Mouse (Mus musculus): ENCODE results near the gene Mgea5. TPM values are rescaled to one million over a fixed set of nuclear protein-coding genes. Genes with fewer than 3 reads are reported as not detected.

The Mgea5 gene
- total and polyA plus RNA-seq, 3 experiments = 66.4 to 69.8 (median 69.4) TPM

DNA sequence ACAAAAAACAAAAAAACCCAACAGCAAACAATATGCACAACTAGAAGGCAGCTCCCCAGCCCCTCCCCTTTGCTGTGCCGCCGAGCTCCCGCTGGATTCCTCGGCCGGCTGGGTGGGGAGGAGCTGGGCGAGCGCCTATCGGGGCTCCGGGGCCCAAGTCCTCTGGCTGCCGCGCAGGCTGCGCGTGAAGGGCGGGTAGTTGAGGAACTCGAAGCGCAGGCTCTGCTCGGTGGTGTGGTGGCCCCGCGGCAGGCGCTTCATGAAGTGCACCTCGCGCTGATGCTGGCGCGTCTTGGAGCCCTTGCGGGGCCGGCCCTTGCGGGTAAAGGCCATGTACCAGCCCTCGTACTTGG, 46.8 kb downstream of the Mgea5 start:
- Histone ChIP-seq H3K4me1 (ENCODE audit: control insufficient read depth in 1 of 2, insufficient read depth in 2 of 2) (no peaks in the 10 kb centered on the region), H3K4me2 (ENCODE audit: insufficient read depth, low read depth, poor library complexity, severe bottlenecking) (no peak overlapping the region), H3K27me3 (replicated peaks) (peaks cover 12% of the 10 kb centered on the region), H3K9me3 (replicated peaks; ENCODE audit: low read length) (peaks cover 5% of the 10 kb centered on the region), H3K4me3 (replicated peaks in 1 of 3; ENCODE audit: low read depth in 2 of 3, low read length in 2 of 3, poor library complexity in 1 of 3) (no peak overlapping the region), H3K9ac (ENCODE audit: insufficient read depth, low read depth) (no peak overlapping the region), H3K36me3 (replicated peaks in 1 of 2; ENCODE audit: control insufficient read depth in 1 of 2, insufficient read depth in 1 of 2, low read length in 1 of 2) (no peaks in the 10 kb centered on the region), H3K27ac (ENCODE audit: insufficient read depth, low read depth) (no peak overlapping the region), H3K79me2 (replicated peaks; ENCODE audit: control insufficient read depth, extremely low read depth, insufficient read depth, poor library complexity, severe bottlenecking) (no peaks in the 10 kb centered on the region)
- dilution Hi-C loops (cut with MboI; ENCODE audit: extremely low pct_ligation_motif_present, extremely low pct_unique_long_range_greater_than_20kb, low sequenced_read_pairs) (no loop called here), in situ Hi-C loops (cut with MboI; ENCODE audit: low pct_ligation_motif_present, low pct_unique_long_range_greater_than_20kb, low sequenced_read_pairs) (no loop called here)
- TF ChIP-seq UBTF (IDR thresholded peaks at IDR 0.05; ENCODE audit: low read depth, low read length) (no peak), BHLHE40 (IDR thresholded peaks at IDR 0.05; ENCODE audit: low read depth, low read length) (no peak), MAZ (IDR thresholded peaks at IDR 0.05; ENCODE audit: low read depth, low read length) (no peak), SMC3 (IDR thresholded peaks at IDR 0.05; ENCODE audit: low read depth, low read length) (no peak), MAX (IDR thresholded peaks at IDR 0.05; ENCODE audit: low read length) (no peak), MEF2A (IDR thresholded peaks at IDR 0.05; ENCODE audit: borderline replicate concordance, low read depth, low read length) (no peak), CHD2 (IDR thresholded peaks at IDR 0.05; ENCODE audit: low read length) (no peak), KAT2A (IDR thresholded peaks at IDR 0.05; ENCODE audit: insufficient replicate concordance, low read length) (no peak), TCF12 (IDR thresholded peaks at IDR 0.05; ENCODE audit: low read depth, low read length) (no peak), NRF1 (IDR thresholded peaks at IDR 0.05; ENCODE audit: low read depth, low read length) (no peak), NELFE (IDR thresholded peaks at IDR 0.05; ENCODE audit: low read depth, low read length) (no peak), E2F4 (IDR thresholded peaks at IDR 0.05; ENCODE audit: insufficient replicate concordance, low read depth, low read length) (no peak), SIN3A (IDR thresholded peaks at IDR 0.05; ENCODE audit: low read length) (no peak), RCOR1 (conservative IDR thresholded peaks at IDR 0.05; ENCODE audit: low read depth, low read length) (no peak), POLR2AphosphoS2 (IDR thresholded peaks at IDR 0.05; ENCODE audit: low read depth, low read length) (no peak), MAFK (IDR thresholded peaks at IDR 0.05; ENCODE audit: insufficient replicate concordance, low read length) (no peak), MXI1 (IDR thresholded peaks at IDR 0.05; ENCODE audit: low read depth, low read length) (no peak), CTCF (conservative IDR thresholded peaks at IDR 0.05 in 1 of 2, IDR thresholded peaks at IDR 0.05 in 1 of 2; ENCODE audit: low read depth in 2 of 2, low read length in 2 of 2) (no peak)
- DNase-seq (ENCODE audit: extremely low read depth) = no peak

DNA sequence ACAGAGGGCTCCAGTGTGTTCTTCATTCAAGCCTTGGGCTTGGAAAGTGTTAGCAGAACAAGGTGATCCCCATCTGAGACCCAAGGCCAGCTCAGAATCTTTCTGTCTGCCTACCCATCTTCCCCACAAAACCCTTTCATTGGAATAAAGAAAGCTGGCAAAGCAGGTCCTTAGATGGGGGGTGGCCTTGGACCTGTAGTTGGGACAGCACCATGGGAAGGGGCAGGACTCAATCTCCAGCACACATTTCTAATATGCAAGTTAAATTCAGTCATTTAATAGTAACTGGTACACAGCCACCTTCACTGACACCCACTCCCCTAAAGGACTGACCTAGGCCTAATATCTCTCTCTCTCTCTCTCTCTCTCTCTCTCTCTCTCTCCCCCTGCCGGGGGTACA, 47.4 kb downstream of the Mgea5 start:
- no peaks in the 10 kb centered on the region for H3K4me1 ChIP-seq (ENCODE audit: control insufficient read depth in 1 of 2, insufficient read depth in 2 of 2)
- no peak overlapping the region for H3K4me3 ChIP-seq (replicated peaks in 1 of 3; ENCODE audit: low read depth in 2 of 3, low read length in 2 of 3, poor library complexity in 1 of 3)
- H3K36me3 ChIP-seq (replicated peaks in 1 of 2; ENCODE audit: control insufficient read depth in 1 of 2, insufficient read depth in 1 of 2, low read length in 1 of 2) = no peaks in the 10 kb centered on the region
- no peak for TF ChIP-seq TCF12 (IDR thresholded peaks at IDR 0.05; ENCODE audit: low read depth, low read length)
- no peak for TF ChIP-seq RAD21 (IDR thresholded peaks at IDR 0.05; ENCODE audit: low read depth, low read length)
- TF ChIP-seq ZMIZ1 (IDR thresholded peaks at IDR 0.05; ENCODE audit: low read depth, low read length) = no peak
- H3K4me2 ChIP-seq (ENCODE audit: insufficient read depth, low read depth, poor library complexity, severe bottlenecking) = no peak overlapping the region
- peaks cover 1% of the 10 kb centered on the region for H3K9me3 ChIP-seq (replicated peaks; ENCODE audit: low read length)
- H3K79me2 ChIP-seq (replicated peaks; ENCODE audit: control insufficient read depth, extremely low read depth, insufficient read depth, poor library complexity, severe bottlenecking) = no peaks in the 10 kb centered on the region
- dilution Hi-C loops (cut with MboI; ENCODE audit: extremely low pct_ligation_motif_present, extremely low pct_unique_long_range_greater_than_20kb, low sequenced_read_pairs) = no loop called here
- no peak for DNase-seq (ENCODE audit: extremely low read depth)
- H3K9ac ChIP-seq (ENCODE audit: insufficient read depth, low read depth) = no peak overlapping the region
- H3K27ac ChIP-seq (ENCODE audit: insufficient read depth, low read depth) = no peak overlapping the region
- in situ Hi-C loops (cut with MboI; ENCODE audit: low pct_ligation_motif_present, low pct_unique_long_range_greater_than_20kb, low sequenced_read_pairs) = no loop called here
- H3K27me3 ChIP-seq (replicated peaks) = peaks cover 14% of the 10 kb centered on the region

Measured in CH12.LX (cell line).